Mouse (Mus musculus) G1E (cell line): ENCODE measurements around the gene Lnx2.

Experiments used
- CTCF ChIP-seq: IDR thresholded peaks from 2 replicates; pipeline ENCODE4 v1.5.1; 2012; ENCODE audit warnings: low read depth, low read length, inconsistent platforms, mixed read lengths
- GATA1 ChIP-seq: IDR thresholded peaks from 2 replicates; pipeline ENCODE4 v1.6.1; 2012; ENCODE audit warnings: borderline replicate concordance, low read length, inconsistent platforms, mixed read lengths

DNA sequence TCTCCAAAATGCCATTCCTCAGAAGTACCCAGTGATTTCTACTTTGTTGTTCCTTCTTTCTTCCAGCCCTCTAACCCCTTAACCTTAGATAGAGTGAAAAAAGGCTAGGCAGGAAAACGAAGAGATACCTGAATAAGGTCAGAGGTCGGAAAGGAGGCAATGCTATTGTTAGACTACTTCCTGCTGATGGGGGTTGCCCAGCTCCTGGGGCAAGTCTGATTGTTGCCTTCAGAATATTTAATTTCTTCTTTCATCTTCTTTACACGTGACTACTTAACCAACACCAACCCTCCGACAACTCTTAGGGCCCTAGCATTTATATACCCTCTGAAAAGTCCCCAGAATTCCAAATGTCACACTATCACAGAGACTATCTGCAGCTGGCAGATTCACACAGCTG lies 10.3 kb downstream of the Lnx2 start:
- no peak for TF ChIP-seq CTCF
- no peak for TF ChIP-seq GATA1
